Mouse (Mus musculus) forebrain, postnatal 0 days (tissue): ENCODE results near the gene Dagla. TPM values are rescaled to one million over a fixed set of nuclear protein-coding genes. Genes with fewer than 3 reads are reported as not detected.

ENCODE experiments used
- ATAC-seq: fragments of 200-750 bp; cut with Nextera tagmentation; 2 replicates; pipeline ENCODE4 v1.8.0; 2017; ENCODE audit warnings: mild to moderate bottlenecking, moderate library complexity
- DNase-seq: peaks from one replicate; pipeline ENCODE4 v3.0.0-alpha.2; 2015
- H3K27ac ChIP-seq: fragments of 300-500 bp; sonication (generic); 2 replicates; pipeline ENCODE4 v1.5.1; 2014; ENCODE audit warnings: low read depth, mild to moderate bottlenecking, antibody characterized with exemption, low read length, moderate library complexity, mixed read lengths
- H3K27me3 ChIP-seq: fragments of 300-500 bp; sonication (generic); 2 replicates; pipeline ENCODE4 v1.6.1; 2014; ENCODE audit warnings: mild to moderate bottlenecking, low read length, mixed read lengths; ENCODE audit not compliant: insufficient read depth
- H3K36me3 ChIP-seq: fragments of 300-500 bp; sonication (generic); 2 replicates; pipeline ENCODE4 v1.6.1; 2014; ENCODE audit warnings: mild to moderate bottlenecking, moderate library complexity; ENCODE audit not compliant: insufficient read depth
- H3K4me1 ChIP-seq: fragments of 300-500 bp; sonication (generic); 2 replicates; pipeline ENCODE4 v1.6.1; 2014; ENCODE audit warnings: antibody characterized with exemption; ENCODE audit not compliant: insufficient read depth
- H3K4me2 ChIP-seq: fragments of 300-500 bp; sonication (generic); 2 replicates; pipeline ENCODE4 v1.6.1; 2014; ENCODE audit warnings: low read depth, mild to moderate bottlenecking, moderate library complexity
- H3K4me3 ChIP-seq: fragments of 300-500 bp; sonication (generic); 2 replicates; pipeline ENCODE4 v1.5.1; 2014; ENCODE audit warnings: low read depth, low read length, mixed read lengths
- H3K9ac ChIP-seq: fragments of 300-500 bp; sonication (generic); 2 replicates; pipeline ENCODE4 v1.6.1; 2014; ENCODE audit warnings: mild to moderate bottlenecking
- H3K9me3 ChIP-seq: fragments of 300-500 bp; sonication (generic); 2 replicates; pipeline ENCODE4 v1.6.1; 2016; ENCODE audit warnings: low read length
- CTCF ChIP-seq: sonication (generic); IDR thresholded peaks from 2 replicates; pipeline ENCODE4 v1.5.1; 2016; ENCODE audit warnings: antibody characterized with exemption, control low read depth, low read depth
- WGBS: fragments of 180-500 bp; shearing (Covaris S2); extraction: QIAGEN DNeasy Blood & Tissue Kit; methylation state at CpG from one replicate; pipeline ENCODE4 v1.1.7; 2014; 5-methylcytosine and 5-hydroxymethylcytosine counted together
- polyA plus RNA-seq: library from polyadenylated mRNA; unstranded; fragments of >200 nt; fragmentation: Nextera tagmentation; extraction: Ambion mirVana; gene quantifications from 2 replicates; pipeline ENCODE4 v1.2.1, GENCODE M21; 2015
- total RNA-seq: library from RNA; depleted of rRNA; stranded (reverse); fragments of >200 nt; gene quantifications from 2 replicates; pipeline ENCODE4 v1.2.3, GENCODE M21; 2014

The Dagla gene
- total and polyA plus RNA-seq, 2 experiments from 2014 or later: 11.2 to 21.8 TPM

GRCm38 (mm10) chr19:10240654-10241305 lies 63.9 kb downstream of the Dagla start, which contains the start of gene Myrf:
TSS of gene Myrf (minus strand) at chr19:10240748.
- Histone ChIP-seq H3K27ac (no peak within 1 kb of the TSS), H3K9me3 (no peaks in the 10 kb centered on the region), H3K27me3 (peaks cover 4% of the 10 kb centered on the region; the same call in 1 of the 2 replicates), H3K9ac (no peak within 1 kb of the TSS), H3K4me3 (peak within 1 kb of the TSS; percentile 32), H3K4me2 (peak within 1 kb of the TSS; percentile 57), H3K4me1 (no peaks in the 10 kb centered on the region), H3K36me3 (no peaks in the 10 kb centered on the region)
- TF ChIP-seq CTCF: peak; percentile 84
- peak; percentile 81 for ATAC-seq
- DNase-seq: peak; percentile 72
- WGBS: 8% methylated on average over 39 of the region's 43 CpGs

GRCm38 (mm10) chr19:10239975-10240653 lies 64.6 kb downstream of the Dagla start:
- Histone ChIP-seq H3K27ac (no peak overlapping the region), H3K4me2 (peak overlapping the region; percentile 57), H3K36me3 (no peaks in the 10 kb centered on the region), H3K4me1 (no peaks in the 10 kb centered on the region), H3K27me3 (peaks cover 4% of the 10 kb centered on the region; the same call in 1 of the 2 replicates), H3K9ac (no peak overlapping the region), H3K9me3 (no peaks in the 10 kb centered on the region), H3K4me3 (peak overlapping the region; percentile 32)
- ATAC-seq (no peak; the same call in 1 of the 2 replicates), DNase-seq (peak; percentile 6)
- 5% methylated on average over 26 of the region's 26 CpGs for WGBS
- TF ChIP-seq CTCF: no peak

GRCm38 (mm10) chr19:10239419-10239818 lies 65.3 kb downstream of the Dagla start:
- TF ChIP-seq CTCF: no peak
- Histone ChIP-seq H3K4me1 (no peaks in the 10 kb centered on the region), H3K9me3 (no peaks in the 10 kb centered on the region), H3K4me3 (no peak overlapping the region), H3K27me3 (peaks cover 4% of the 10 kb centered on the region; the same call in 1 of the 2 replicates), H3K27ac (no peak overlapping the region), H3K36me3 (no peaks in the 10 kb centered on the region), H3K9ac (no peak overlapping the region), H3K4me2 (no peak overlapping the region)
- 52% methylated on average over 2 of the region's 2 CpGs for WGBS
- DNase-seq (no peak), ATAC-seq (no peak)

DNA sequence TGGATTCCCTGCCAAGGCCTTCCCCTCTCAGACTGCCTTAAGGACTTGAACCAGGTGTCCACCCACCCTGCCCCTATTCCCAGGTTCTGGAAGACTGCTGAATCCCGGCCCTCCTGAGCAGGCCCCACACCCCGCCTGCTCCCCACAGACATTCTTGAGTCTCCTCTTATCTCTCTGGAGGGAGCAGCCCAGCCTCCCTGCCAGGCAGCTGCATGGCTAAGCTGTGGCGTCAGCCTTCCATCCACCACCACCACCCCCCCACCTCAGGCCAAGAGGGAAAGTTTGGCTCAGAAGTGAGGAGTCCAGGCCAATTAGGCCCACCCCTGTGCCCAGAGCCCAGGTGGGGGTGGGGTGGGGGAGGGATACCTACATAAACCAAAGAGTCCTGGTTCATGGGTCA lies 66.2 kb downstream of the Dagla start:
- 52% methylated on average over 3 of the region's 3 CpGs for WGBS
- H3K4me3 ChIP-seq: no peak overlapping the region
- H3K36me3 ChIP-seq: no peaks in the 10 kb centered on the region
- ATAC-seq (no peak), DNase-seq (no peak)
- H3K4me1 ChIP-seq: no peaks in the 10 kb centered on the region
- no peak overlapping the region for H3K4me2 ChIP-seq
- no peaks in the 10 kb centered on the region for H3K9me3 ChIP-seq
- H3K9ac ChIP-seq: no peak overlapping the region
- no peak for TF ChIP-seq CTCF
- peaks cover 4% of the 10 kb centered on the region; the same call in 1 of the 2 replicates for H3K27me3 ChIP-seq
- H3K27ac ChIP-seq: no peak overlapping the region

GRCm38 (mm10) chr19:10235784-10236565 lies 68.7 kb downstream of the Dagla start:
- H3K9me3 ChIP-seq: no peaks in the 10 kb centered on the region
- no peak overlapping the region for H3K9ac ChIP-seq
- no peak for DNase-seq
- H3K27me3 ChIP-seq: peaks cover 3% of the 10 kb centered on the region; the same call in 1 of the 2 replicates
- 81% methylated on average over 9 of the region's 9 CpGs for WGBS
- H3K4me3 ChIP-seq: no peak overlapping the region
- no peak for TF ChIP-seq CTCF
- ATAC-seq: no peak
- H3K4me1 ChIP-seq: no peaks in the 10 kb centered on the region
- no peaks in the 10 kb centered on the region for H3K36me3 ChIP-seq
- H3K27ac ChIP-seq: no peak overlapping the region
- H3K4me2 ChIP-seq: no peak overlapping the region

DNA sequence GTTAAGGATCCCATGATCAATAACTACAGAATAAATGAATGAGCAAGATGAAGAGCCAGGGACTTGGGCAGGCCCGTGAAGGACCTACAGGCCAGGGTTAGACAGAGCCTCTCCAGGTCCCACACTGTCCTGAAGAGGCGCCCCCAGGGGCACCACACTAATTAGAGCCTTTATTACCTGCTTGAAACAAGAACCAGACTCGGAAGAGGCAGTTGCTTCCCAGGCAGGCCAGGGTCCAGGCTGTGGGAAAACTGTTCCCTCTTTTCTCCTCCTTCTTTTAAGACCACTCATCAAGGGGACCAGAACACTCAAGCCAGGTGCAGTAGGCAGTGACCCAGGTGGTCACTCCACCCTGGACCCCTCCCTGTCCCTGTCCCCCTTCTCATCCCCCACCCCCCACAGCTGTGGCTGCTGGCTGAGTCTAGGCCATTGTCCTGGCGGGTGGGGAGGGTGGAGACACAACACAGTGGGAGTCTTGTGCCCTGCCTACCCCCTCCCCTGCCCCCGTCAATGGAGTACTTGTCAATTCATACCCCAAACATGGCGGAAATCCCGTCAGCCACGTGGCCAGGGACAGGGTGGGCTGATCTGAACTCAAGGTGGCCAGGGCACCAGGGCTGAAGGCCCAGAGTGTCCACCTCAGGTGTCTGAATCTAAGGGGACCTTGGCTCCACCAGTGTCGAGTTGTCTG lies 72.2 kb downstream of the Dagla start:
- no peak for ATAC-seq
- Histone ChIP-seq H3K4me3 (no peak overlapping the region), H3K9ac (no peak overlapping the region), H3K4me2 (no peak overlapping the region), H3K27me3 (no peaks in the 10 kb centered on the region; the same call in 1 of the 2 replicates), H3K9me3 (no peaks in the 10 kb centered on the region), H3K36me3 (no peaks in the 10 kb centered on the region), H3K4me1 (no peaks in the 10 kb centered on the region), H3K27ac (no peak overlapping the region)
- no peak for DNase-seq
- WGBS: 33% methylated on average over 9 of the region's 9 CpGs
- no peak for TF ChIP-seq CTCF
